Mouse (Mus musculus) right cerebral cortex, postnatal 4 days (tissue): ENCODE measurements around the gene Olfr91.
"Not testable (repeated sequence)": the region's sequence is repeated elsewhere in the genome, so short reads cannot be mapped to it uniquely, and the experiment has no call there.

Experiments
- DNase-seq: peaks from one replicate; pipeline ENCODE4 v3.0.0-alpha.2; 2022

Olfr91 gene

DNA sequence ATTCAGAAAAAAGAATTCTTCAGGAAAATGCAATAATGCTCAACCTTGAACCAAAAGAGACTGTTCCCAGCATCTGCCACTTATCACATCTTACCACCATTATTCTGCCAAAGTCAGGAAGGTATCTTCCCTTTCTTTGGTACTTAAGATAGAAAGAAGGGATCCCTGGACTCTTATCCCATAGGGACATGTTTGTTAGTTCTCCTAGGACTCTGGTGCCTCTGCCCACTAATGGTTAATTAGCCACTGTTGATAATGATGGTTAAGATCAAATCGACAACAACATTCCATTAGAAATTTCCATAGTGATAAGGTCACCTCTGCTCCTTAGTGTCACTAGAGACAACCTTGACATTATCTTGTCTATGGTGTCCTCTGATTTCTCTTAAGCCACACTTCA is at the start of gene Olfr91:
TSS of gene Olfr91 (minus strand) at position 101 of the 400 bp plus-strand sequence.
- DNase-seq: no peak

GRCm38 (mm10) chr17:37131366-37131765 is 33.3 kb upstream of the Olfr91 start:
- DNase-seq: not testable (repeated sequence)

DNA sequence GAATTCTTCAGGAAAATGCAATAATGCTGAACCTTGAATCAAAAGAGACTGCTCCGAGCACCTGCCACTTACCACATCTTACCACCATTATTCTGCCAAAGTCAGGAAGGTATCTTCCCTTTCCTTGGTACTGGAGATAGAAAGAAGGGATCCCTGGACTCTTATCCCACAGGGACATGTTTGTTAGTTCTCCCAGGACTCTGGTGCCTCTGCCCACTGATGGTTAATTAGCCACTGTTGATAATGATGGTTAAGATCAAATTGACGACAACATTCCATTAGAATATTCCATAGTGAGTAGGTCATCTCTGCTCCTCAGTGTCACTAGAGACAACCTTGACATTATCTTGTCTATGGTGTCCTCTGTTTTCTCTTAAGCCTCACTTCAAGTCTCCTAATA is 21.9 kb upstream of the Olfr91 start, which contains the start of gene Olfr92:
TSS of gene Olfr92 (minus strand) at position 101 of the 400 bp plus-strand sequence.
- DNase-seq: no peak

DNA sequence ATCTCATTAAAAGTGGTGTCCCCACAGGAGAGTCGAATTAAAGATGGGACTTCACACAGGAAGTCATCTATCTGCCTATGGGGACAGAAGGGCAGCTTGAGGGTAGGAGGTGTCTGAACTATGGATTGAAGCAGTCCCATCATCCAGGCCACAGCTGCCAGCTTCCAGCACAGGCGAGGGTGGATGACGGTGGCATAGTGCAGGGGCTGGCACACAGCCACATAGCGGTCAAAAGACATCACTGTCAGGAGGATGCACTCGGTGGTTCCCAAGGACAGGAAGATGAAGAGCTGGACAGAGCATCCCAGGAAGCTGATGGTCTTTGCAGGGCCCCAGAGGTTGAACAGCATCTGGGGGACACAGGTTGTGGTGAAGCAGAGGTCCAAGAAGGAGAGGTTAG is 4.8 kb downstream of the Olfr91 start:
- no peak for DNase-seq

DNA sequence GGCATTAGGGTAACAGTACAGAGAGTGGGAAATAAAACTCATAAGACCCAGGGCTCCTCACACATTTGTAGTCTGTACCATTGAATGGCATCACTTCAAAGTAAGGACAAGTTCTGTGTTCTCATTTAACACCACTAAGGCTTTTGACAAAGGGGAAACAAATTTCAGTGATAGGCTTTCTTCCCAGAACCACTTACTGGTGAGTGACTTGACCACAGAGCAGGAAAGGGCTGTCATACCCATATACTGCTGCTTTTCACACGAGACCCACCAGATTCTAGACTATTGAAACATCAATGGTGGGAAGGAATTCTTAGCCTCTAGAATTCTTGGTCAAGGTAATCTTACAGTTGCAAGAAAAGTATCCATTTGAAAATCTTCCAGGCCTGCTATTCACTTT is 5.9 kb downstream of the Olfr91 start:
- DNase-seq: no peak

DNA sequence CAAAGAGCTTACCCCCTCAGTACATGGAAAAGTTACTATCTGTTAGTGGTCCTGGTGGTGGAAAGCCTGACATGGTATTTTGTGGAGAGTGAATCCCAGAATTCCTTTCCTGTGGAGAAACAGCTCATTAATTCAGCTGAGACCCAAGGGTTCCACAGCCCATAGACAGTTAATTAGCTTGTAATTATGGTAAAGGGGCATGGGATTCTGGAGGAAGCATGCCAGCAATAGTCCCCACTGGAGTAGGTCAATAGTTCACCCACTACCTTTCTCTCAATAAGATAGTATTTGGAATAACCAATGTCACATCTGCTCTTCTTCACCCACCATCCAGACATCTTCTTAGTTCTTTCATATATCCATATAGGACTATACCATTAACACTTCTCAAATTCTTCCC is 9.7 kb downstream of the Olfr91 start, which contains the start of gene Olfr90:
TSS of gene Olfr90 (minus strand) at position 101 of the 400 bp plus-strand sequence.
- DNase-seq: no peak

GRCm38 (mm10) chr17:37085545-37085944 is 12.5 kb downstream of the Olfr91 start:
- no peak for DNase-seq

DNA sequence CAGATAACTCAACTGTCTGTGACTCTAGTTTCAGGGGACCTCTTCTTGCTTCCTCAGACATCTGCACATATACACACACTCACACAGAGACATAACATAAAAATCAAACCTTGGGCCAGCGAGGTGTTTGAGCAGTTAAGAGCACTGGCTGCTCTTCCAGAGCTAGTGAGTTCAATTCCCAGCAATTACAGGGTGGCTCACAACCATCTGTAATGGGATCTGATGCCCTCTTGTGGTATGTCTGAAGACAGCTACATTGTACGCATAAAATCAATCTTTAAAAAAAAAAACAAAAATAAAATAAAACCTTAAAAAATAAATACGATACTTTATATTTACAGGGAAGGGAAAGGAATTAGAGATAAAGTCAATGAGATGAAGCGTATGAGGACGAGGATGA is 13.4 kb downstream of the Olfr91 start:
- no peak for DNase-seq

GRCm38 (mm10) chr17:37083327-37083726 is 14.8 kb downstream of the Olfr91 start:
- DNase-seq: peak; percentile 72

- DNase-seq: no peak
Measured at GRCm38 (mm10) chr17:37081659-37082058, 16.4 kb downstream of the Olfr91 start.

DNA sequence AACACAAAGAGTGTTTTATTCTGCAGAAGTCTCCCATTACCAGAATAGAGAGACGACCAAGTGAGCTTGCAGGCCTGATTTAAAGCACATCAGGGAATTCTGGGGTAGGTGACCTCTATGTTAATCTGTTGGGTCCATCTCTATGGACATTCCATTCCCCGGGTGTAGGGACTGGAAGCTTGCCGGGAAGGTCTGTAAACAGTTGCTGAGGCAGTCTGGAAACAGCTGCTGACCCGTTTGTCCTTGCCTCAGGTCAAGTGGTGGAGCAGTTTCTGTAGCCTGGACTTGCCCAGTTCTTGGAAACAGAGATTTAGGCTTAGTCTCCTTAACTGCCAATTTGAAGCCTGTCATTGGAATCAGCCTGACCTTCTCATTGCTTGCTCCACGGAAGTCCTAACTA is 18.0 kb downstream of the Olfr91 start:
- no peak for DNase-seq

GRCm38 (mm10) chr17:37078990-37079389 is 19.1 kb downstream of the Olfr91 start:
- DNase-seq: no peak

GRCm38 (mm10) chr17:37078193-37078592 is 19.9 kb downstream of the Olfr91 start:
- DNase-seq: no peak

DNA sequence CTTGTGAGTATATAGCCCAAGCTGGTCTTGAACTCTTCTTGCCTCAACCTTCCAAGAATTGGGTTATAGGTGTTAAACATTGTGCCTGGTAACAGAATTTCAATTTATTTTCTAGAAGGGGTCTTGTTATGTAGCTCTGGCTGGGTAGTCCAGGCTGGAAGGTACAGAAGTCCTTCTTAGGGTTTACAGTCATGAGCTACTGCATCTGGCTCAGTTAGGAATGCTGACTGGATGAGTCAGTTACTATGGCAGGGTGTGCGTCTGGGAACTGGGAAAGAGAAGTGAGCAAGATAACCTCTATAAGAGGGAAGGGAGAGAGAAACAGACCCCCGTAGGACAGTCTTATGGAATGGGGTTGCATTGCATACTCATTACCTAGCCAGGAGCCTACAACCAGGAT is 22.3 kb downstream of the Olfr91 start:
- no peak for DNase-seq

GRCm38 (mm10) chr17:37075181-37075580 is 22.9 kb downstream of the Olfr91 start:
- DNase-seq: no peak

- no peak for DNase-seq
Measured at GRCm38 (mm10) chr17:37072730-37073276, 25.3 kb downstream of the Olfr91 start.

GRCm38 (mm10) chr17:37072080-37072729 is 25.9 kb downstream of the Olfr91 start:
- no peak for DNase-seq

DNA sequence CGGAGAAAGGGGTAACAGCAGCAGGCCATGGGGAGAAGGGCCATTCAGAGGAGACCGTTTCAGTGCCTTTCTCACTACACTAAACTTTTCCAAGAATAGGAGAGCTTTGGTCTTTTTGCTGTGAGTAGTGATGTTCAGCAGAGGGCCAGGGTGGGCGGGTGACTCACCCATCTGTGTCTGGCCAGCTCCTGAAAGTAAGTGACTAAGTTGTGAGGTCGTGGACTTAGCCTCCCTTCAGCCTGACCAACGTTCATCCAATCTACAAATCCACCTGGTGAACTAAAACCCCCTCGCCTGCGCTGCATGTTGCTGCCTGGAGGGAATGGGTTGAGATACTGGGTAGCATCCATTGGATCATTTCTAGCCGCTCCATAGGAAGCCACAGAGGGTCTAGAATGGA is 28.0 kb downstream of the Olfr91 start:
- DNase-seq: no peak

DNA sequence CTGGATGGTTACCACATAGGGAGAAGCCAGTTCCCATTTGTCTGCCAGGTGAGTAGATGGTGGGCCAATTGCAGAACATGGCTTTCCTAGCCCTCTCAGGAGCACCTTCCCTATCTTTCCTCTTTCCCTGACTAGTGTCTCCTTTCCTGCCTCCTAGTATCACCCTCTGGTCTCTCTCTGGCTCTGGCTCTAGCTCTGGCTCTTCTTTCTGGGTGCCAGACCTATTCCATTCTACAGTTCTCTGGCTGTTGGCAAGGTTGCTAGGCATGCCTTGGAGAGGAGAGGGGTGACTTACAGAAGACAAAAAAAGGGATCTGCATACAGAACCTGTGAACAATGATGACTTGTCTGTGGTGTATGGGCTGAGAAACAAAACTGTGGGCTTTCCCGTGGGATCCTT is 30.2 kb downstream of the Olfr91 start:
- no peak for DNase-seq

- no peak for DNase-seq
Measured at GRCm38 (mm10) chr17:37065993-37066392, 32.1 kb downstream of the Olfr91 start.

GRCm38 (mm10) chr17:37063686-37064495 is 34.2 kb downstream of the Olfr91 start:
- DNase-seq: no peak

- DNase-seq: no peak
Measured at GRCm38 (mm10) chr17:37063063-37063462, 35.0 kb downstream of the Olfr91 start.

GRCm38 (mm10) chr17:37062101-37062641 is 35.9 kb downstream of the Olfr91 start:
- DNase-seq: no peak

GRCm38 (mm10) chr17:37061435-37061834 is 36.6 kb downstream of the Olfr91 start:
- DNase-seq: no peak
